Mouse (Mus musculus): ENCODE results near the gene Nol6. TPM values are rescaled to one million over a fixed set of nuclear protein-coding genes. Genes with fewer than 3 reads are reported as not detected.

The Nol6 gene
- polyA plus RNA-seq, 1 experiment from 2014 or later, result 26.4 TPM

GRCm38 (mm10) chr4:41096794-41097193, 27.5 kb downstream of the Nol6 start:
- Histone ChIP-seq H3K36me3 (ENCODE audit: control insufficient read depth, insufficient read depth, low read length) (no peaks in the 10 kb centered on the region), H3K9ac (ENCODE audit: low read length) (no peak overlapping the region), H3K4me2 (ENCODE audit: low read length) (no peak overlapping the region), H3K27ac (ENCODE audit: low read depth) (no peak overlapping the region), H3K27me3 (replicated peaks; ENCODE audit: control insufficient read depth, insufficient read depth, low read length) (peaks cover 17% of the 10 kb centered on the region; the same call in 1 of the 2 replicates), H3K4me3 (ENCODE audit: low read depth, low read length) (no peak overlapping the region), H3K4me1 (replicated peaks; ENCODE audit: control insufficient read depth, insufficient read depth, low read length) (peaks cover 22% of the 10 kb centered on the region), H3K9me3 (ENCODE audit: control insufficient read depth, low read length) (no peaks in the 10 kb centered on the region)
- ATAC-seq (replicated peaks; ENCODE audit: low FRiP score, low TSS enrichment, low read depth) (no peak), DNase-seq (ENCODE audit: low spot score) (no peak)
- 80% methylated on average over 5 of the region's 5 CpGs for WGBS

- Histone ChIP-seq H3K4me1 (replicated peaks; ENCODE audit: control insufficient read depth, insufficient read depth, low read length) (peaks cover 22% of the 10 kb centered on the region), H3K27ac (ENCODE audit: low read depth) (no peak overlapping the region)
Observed at GRCm38 (mm10) chr4:41096169-41096568, 28.1 kb downstream of the Nol6 start.

GRCm38 (mm10) chr4:41094361-41094760, 29.9 kb downstream of the Nol6 start:
- no peaks in the 10 kb centered on the region for H3K9me3 ChIP-seq (ENCODE audit: control insufficient read depth, low read length)
- WGBS, result 58% methylated on average over 9 of the region's 9 CpGs
- H3K9ac ChIP-seq (ENCODE audit: low read length), result no peak overlapping the region
- no peak overlapping the region for H3K4me3 ChIP-seq (ENCODE audit: low read depth, low read length)
- ATAC-seq (replicated peaks; ENCODE audit: low FRiP score, low TSS enrichment, low read depth) (no peak), DNase-seq (ENCODE audit: low spot score) (no peak)
- peaks cover 22% of the 10 kb centered on the region for H3K4me1 ChIP-seq (replicated peaks; ENCODE audit: control insufficient read depth, insufficient read depth, low read length)
- H3K4me2 ChIP-seq (ENCODE audit: low read length), result no peak overlapping the region
- H3K36me3 ChIP-seq (ENCODE audit: control insufficient read depth, insufficient read depth, low read length), result no peaks in the 10 kb centered on the region
- peaks cover 17% of the 10 kb centered on the region; the same call in 1 of the 2 replicates for H3K27me3 ChIP-seq (replicated peaks; ENCODE audit: control insufficient read depth, insufficient read depth, low read length)
- no peak overlapping the region for H3K27ac ChIP-seq (ENCODE audit: low read depth)

More at GRCm38 (mm10) chr4:41096169-41096568, 28.1 kb downstream of the Nol6 start:
- no peak for DNase-seq (ENCODE audit: low spot score)
- Histone ChIP-seq H3K4me3 (ENCODE audit: low read depth, low read length) (no peak overlapping the region), H3K4me2 (ENCODE audit: low read length) (no peak overlapping the region), H3K27me3 (replicated peaks; ENCODE audit: control insufficient read depth, insufficient read depth, low read length) (peaks cover 17% of the 10 kb centered on the region; the same call in 1 of the 2 replicates), H3K9me3 (ENCODE audit: control insufficient read depth, low read length) (no peaks in the 10 kb centered on the region), H3K9ac (ENCODE audit: low read length) (no peak overlapping the region), H3K36me3 (ENCODE audit: control insufficient read depth, insufficient read depth, low read length) (no peaks in the 10 kb centered on the region)
- 35% methylated on average over 8 of the region's 8 CpGs for WGBS
- ATAC-seq (replicated peaks; ENCODE audit: low FRiP score, low TSS enrichment, low read depth), result no peak

- Histone ChIP-seq H3K9ac (ENCODE audit: low read length) (no peak overlapping the region), H3K9me3 (ENCODE audit: control insufficient read depth, low read length) (no peaks in the 10 kb centered on the region), H3K4me1 (replicated peaks; ENCODE audit: control insufficient read depth, insufficient read depth, low read length) (peaks cover 14% of the 10 kb centered on the region), H3K27ac (ENCODE audit: low read depth) (no peak overlapping the region), H3K4me3 (ENCODE audit: low read depth, low read length) (no peak overlapping the region), H3K4me2 (ENCODE audit: low read length) (no peak overlapping the region), H3K36me3 (ENCODE audit: control insufficient read depth, insufficient read depth, low read length) (no peaks in the 10 kb centered on the region), H3K27me3 (replicated peaks; ENCODE audit: control insufficient read depth, insufficient read depth, low read length) (peaks cover 11% of the 10 kb centered on the region; the same call in 1 of the 2 replicates)
- no peak for DNase-seq (ENCODE audit: low spot score)
- ATAC-seq (replicated peaks; ENCODE audit: low FRiP score, low TSS enrichment, low read depth), result no peak
- WGBS, result 56% methylated on average over 1 of the region's 1 CpGs
Observed at GRCm38 (mm10) chr4:41092958-41093357, 31.3 kb downstream of the Nol6 start.

- no peak overlapping the region for H3K9ac ChIP-seq (ENCODE audit: low read length)
- ATAC-seq (replicated peaks; ENCODE audit: low FRiP score, low TSS enrichment, low read depth), result no peak
- 31% methylated on average over 3 of the region's 3 CpGs for WGBS
- H3K9me3 ChIP-seq (ENCODE audit: control insufficient read depth, low read length), result no peaks in the 10 kb centered on the region
- no peak overlapping the region for H3K27ac ChIP-seq (ENCODE audit: low read depth)
- H3K27me3 ChIP-seq (replicated peaks; ENCODE audit: control insufficient read depth, insufficient read depth, low read length), result 0 out of 2 replicates have a peak, but pooled peaks cover 2% of the 10 kb centered on the region
- no peak for DNase-seq (ENCODE audit: low spot score)
- H3K4me2 ChIP-seq (ENCODE audit: low read length), result no peak overlapping the region
- H3K4me3 ChIP-seq (ENCODE audit: low read depth, low read length), result no peak overlapping the region
- peaks cover 8% of the 10 kb centered on the region; the same call in 1 of the 2 replicates for H3K4me1 ChIP-seq (replicated peaks; ENCODE audit: control insufficient read depth, insufficient read depth, low read length)
- H3K36me3 ChIP-seq (ENCODE audit: control insufficient read depth, insufficient read depth, low read length), result no peaks in the 10 kb centered on the region
Observed at GRCm38 (mm10) chr4:41091391-41091790, 32.9 kb downstream of the Nol6 start.

GRCm38 (mm10) chr4:41089705-41090104, 34.5 kb downstream of the Nol6 start:
- Histone ChIP-seq H3K27me3 (replicated peaks; ENCODE audit: control insufficient read depth, insufficient read depth, low read length) (no peaks in the 10 kb centered on the region), H3K27ac (ENCODE audit: low read depth) (no peak overlapping the region), H3K4me2 (ENCODE audit: low read length) (no peak overlapping the region), H3K4me1 (replicated peaks; ENCODE audit: control insufficient read depth, insufficient read depth, low read length) (peaks cover 4% of the 10 kb centered on the region; the same call in 1 of the 2 replicates), H3K9ac (ENCODE audit: low read length) (no peak overlapping the region), H3K36me3 (ENCODE audit: control insufficient read depth, insufficient read depth, low read length) (no peaks in the 10 kb centered on the region), H3K9me3 (ENCODE audit: control insufficient read depth, low read length) (no peaks in the 10 kb centered on the region), H3K4me3 (ENCODE audit: low read depth, low read length) (no peak overlapping the region)
- WGBS, result 64% methylated on average over 2 of the region's 2 CpGs
- DNase-seq (ENCODE audit: low spot score) (no peak), ATAC-seq (replicated peaks; ENCODE audit: low FRiP score, low TSS enrichment, low read depth) (no peak)

- H3K27ac ChIP-seq (ENCODE audit: low read depth), result no peak overlapping the region
Observed at GRCm38 (mm10) chr4:41089189-41089588, 35.1 kb downstream of the Nol6 start.

GRCm38 (mm10) chr4:41087459-41088298, 36.6 kb downstream of the Nol6 start:
- Histone ChIP-seq H3K9ac (ENCODE audit: low read length) (no peak overlapping the region), H3K4me2 (ENCODE audit: low read length) (no peak overlapping the region), H3K9me3 (ENCODE audit: control insufficient read depth, low read length) (no peaks in the 10 kb centered on the region), H3K27ac (ENCODE audit: low read depth) (no peak overlapping the region), H3K36me3 (ENCODE audit: control insufficient read depth, insufficient read depth, low read length) (no peaks in the 10 kb centered on the region), H3K27me3 (replicated peaks; ENCODE audit: control insufficient read depth, insufficient read depth, low read length) (no peaks in the 10 kb centered on the region), H3K4me3 (ENCODE audit: low read depth, low read length) (no peak overlapping the region), H3K4me1 (replicated peaks; ENCODE audit: control insufficient read depth, insufficient read depth, low read length) (no peaks in the 10 kb centered on the region)
- 82% methylated on average over 16 of the region's 16 CpGs for WGBS
- ATAC-seq (replicated peaks; ENCODE audit: low FRiP score, low TSS enrichment, low read depth) (no peak), DNase-seq (ENCODE audit: low spot score) (no peak)

More at GRCm38 (mm10) chr4:41089189-41089588, 35.1 kb downstream of the Nol6 start:
- no peak overlapping the region for H3K4me2 ChIP-seq (ENCODE audit: low read length)
- no peak overlapping the region for H3K9ac ChIP-seq (ENCODE audit: low read length)
- 81% methylated on average over 4 of the region's 4 CpGs for WGBS
- H3K4me3 ChIP-seq (ENCODE audit: low read depth, low read length), result no peak overlapping the region
- DNase-seq (ENCODE audit: low spot score) (no peak), ATAC-seq (replicated peaks; ENCODE audit: low FRiP score, low TSS enrichment, low read depth) (no peak)
- H3K36me3 ChIP-seq (ENCODE audit: control insufficient read depth, insufficient read depth, low read length), result no peaks in the 10 kb centered on the region
- H3K9me3 ChIP-seq (ENCODE audit: control insufficient read depth, low read length), result no peaks in the 10 kb centered on the region
- H3K4me1 ChIP-seq (replicated peaks; ENCODE audit: control insufficient read depth, insufficient read depth, low read length), result peaks cover under 1% of the 10 kb centered on the region; the same call in 1 of the 2 replicates
- no peaks in the 10 kb centered on the region for H3K27me3 ChIP-seq (replicated peaks; ENCODE audit: control insufficient read depth, insufficient read depth, low read length)

All from intestine, embryonic 14.5 days (tissue).